ENCODE assay signal across 8 mouse cellular contexts in genomic region chr14:30612523-30612922, GRCm38 (mm10). TPM values are rescaled to one million over a fixed set of nuclear protein-coding genes. Genes with fewer than 3 reads are reported as not detected.
A peak's percentile ranks its signal among the peaks of the same experiment; 100 is the strongest.
DNase-seq lines count a peak whose midpoint lies in the region; ATAC-seq and TF ChIP-seq lines count a peak whose summit lies in the region.

No protein-coding gene starts in this region.

- no peak overlapping the region for H3K27ac ChIP-seq in neural tube, embryonic 15.5 days (replicated peaks)
- no peak overlapping the region; the same call in 1 of the 2 replicates for H3K27ac ChIP-seq in bone marrow, adult 2 months (ENCODE audit: control insufficient read depth, insufficient read depth, low read depth, low read length, poor library complexity)
- H3K27ac ChIP-seq in limb, embryonic 15.5 days: 0 out of 2 replicates have a peak overlapping the region, but pooled peaks have one; percentile 12
- H3K27ac ChIP-seq in neural tube, embryonic 14.5 days (ENCODE audit: low read depth, low read length): no peak overlapping the region

- TF ChIP-seq CTCF in bone marrow, adult 2 months (IDR thresholded peaks at IDR 0.05; ENCODE audit: control insufficient read depth, insufficient read depth, low read length): peak; percentile 88

- no peak overlapping the region for H3K4me2 ChIP-seq in neural tube, embryonic 15.5 days
- no peak overlapping the region for H3K4me2 ChIP-seq in limb, embryonic 15.5 days
- no peak overlapping the region for H3K4me2 ChIP-seq in neural tube, embryonic 14.5 days (ENCODE audit: low read depth, low read length)

- no peak for TF ChIP-seq POLR2A in bone marrow, adult 2 months (IDR thresholded peaks at IDR 0.05; ENCODE audit: borderline replicate concordance, control insufficient read depth, low read depth, low read length)

- no peaks in the 10 kb centered on the region for H3K27me3 ChIP-seq in neural tube, embryonic 15.5 days (replicated peaks)
- no peaks in the 10 kb centered on the region for H3K27me3 ChIP-seq in limb, embryonic 15.5 days
- no peaks in the 10 kb centered on the region for H3K27me3 ChIP-seq in neural tube, embryonic 14.5 days (ENCODE audit: control insufficient read depth, insufficient read depth, low read length)

- DNase-seq in neural tube, embryonic 10.5 days (ENCODE audit: extremely low spot score, low spot score): peak; percentile 82
- peak; percentile 48 for DNase-seq in heart, postnatal 25 days (ENCODE audit: low spot score)
- DNase-seq in thymus, postnatal 14 days: peak; percentile 81

- no peaks in the 10 kb centered on the region for H3K36me3 ChIP-seq in neural tube, embryonic 15.5 days
- peaks cover 19% of the 10 kb centered on the region for H3K36me3 ChIP-seq in limb, embryonic 15.5 days
- H3K36me3 ChIP-seq in neural tube, embryonic 14.5 days (ENCODE audit: control insufficient read depth, insufficient read depth, low read length): no peaks in the 10 kb centered on the region

- H3K4me1 ChIP-seq in neural tube, embryonic 15.5 days: no peaks in the 10 kb centered on the region
- peaks cover 21% of the 10 kb centered on the region for H3K4me1 ChIP-seq in bone marrow, adult 2 months (ENCODE audit: control insufficient read depth, insufficient read depth, low read length)
- peaks cover 28% of the 10 kb centered on the region for H3K4me1 ChIP-seq in limb, embryonic 15.5 days
- H3K4me1 ChIP-seq in neural tube, embryonic 14.5 days (ENCODE audit: control insufficient read depth, insufficient read depth, low read length): no peaks in the 10 kb centered on the region

- no peak for ATAC-seq in neural tube, embryonic 15.5 days (ENCODE audit: low FRiP score)
- ATAC-seq in erythroblast, adult 5-6 weeks (replicated peaks; ENCODE audit: low FRiP score, poor library complexity, severe bottlenecking): peak; percentile 59
- no peak for ATAC-seq in limb, embryonic 15.5 days (ENCODE audit: insufficient number of reproducible peaks, low FRiP score, low TSS enrichment, low read depth)
- 0 out of 2 replicates have a peak, but pooled peaks have one; percentile 11 for ATAC-seq in neural tube, embryonic 14.5 days (ENCODE audit: low read depth)

- intact Hi-C loops in heart, postnatal 25 days (cut with DNase I): loop anchor here (2.0 kb wide), 1 partner anchor 18 kb away; no protein-coding TSS in a partner anchor

- no peaks in the 10 kb centered on the region for H3K9me3 ChIP-seq in neural tube, embryonic 15.5 days (replicated peaks)
- H3K9me3 ChIP-seq in limb, embryonic 15.5 days: no peaks in the 10 kb centered on the region
- H3K9me3 ChIP-seq in neural tube, embryonic 14.5 days (ENCODE audit: control insufficient read depth, low read length): no peaks in the 10 kb centered on the region

- H3K9ac ChIP-seq in neural tube, embryonic 15.5 days (replicated peaks): no peak overlapping the region
- H3K9ac ChIP-seq in limb, embryonic 15.5 days: no peak overlapping the region
- no peak overlapping the region for H3K9ac ChIP-seq in neural tube, embryonic 14.5 days (replicated peaks; ENCODE audit: low read depth, low read length)

- no peak overlapping the region for H3K4me3 ChIP-seq in neural tube, embryonic 15.5 days (replicated peaks)
- no peak overlapping the region for H3K4me3 ChIP-seq in bone marrow, adult 2 months (replicated peaks; ENCODE audit: control insufficient read depth, low read depth, low read length)
- no peak overlapping the region for H3K4me3 ChIP-seq in limb, embryonic 15.5 days
- no peak overlapping the region for H3K4me3 ChIP-seq in neural tube, embryonic 14.5 days (ENCODE audit: low read depth, low read length)

- 15% methylated on average over 7 of the region's 7 CpGs for WGBS in neural tube, embryonic 15.5 days
- 5% methylated on average over 7 of the region's 7 CpGs for WGBS in bone marrow, adult 2 months
- WGBS in limb, embryonic 15.5 days: 20% methylated on average over 7 of the region's 7 CpGs
- WGBS in neural tube, embryonic 14.5 days: 18% methylated on average over 7 of the region's 7 CpGs

RNA-seq across cellular contexts. Expression of gene Prkcd, which starts 13.5 kb away (rescaled TPM):
- 35.2 and 41.8 TPM in 2 replicates for polyA plus RNA-seq in neural tube, embryonic 15.5 days (2015; fragmentation: Nextera tagmentation; extraction: Ambion mirVana)
- 67.1 and 177 TPM in 2 replicates for polyA plus RNA-seq in bone marrow, adult 2 months (2011; ENCODE audit: insufficient read depth, insufficient read length, low replicate concordance, missing spikeins)
- 35.5 and 43.7 TPM in 2 replicates for total RNA-seq in erythroblast, adult 5-6 weeks (2015; ENCODE audit: low replicate concordance)
- total RNA-seq in erythroblast, adult 5-6 weeks (2017; ENCODE audit: low replicate concordance): 39.9 and 41.3 TPM in 2 replicates
- total RNA-seq in heart, postnatal 25 days (2021): 10 to 100 TPM; 11.4 to 13.4 TPM
- 64.1 and 66.5 TPM in 2 replicates for polyA plus RNA-seq in limb, embryonic 15.5 days (2015; fragmentation: Nextera tagmentation; extraction: Ambion mirVana)
- polyA plus RNA-seq in neural tube, embryonic 14.5 days (2014; fragmentation: Nextera tagmentation; extraction: Ambion mirVana): 20.6 and 36.6 TPM in 2 replicates

RNA-seq across cellular contexts. Expression of gene Rft1, which starts 41.6 kb away (rescaled TPM):
- 9.0 and 9.6 TPM in 2 replicates for polyA plus RNA-seq in neural tube, embryonic 15.5 days (2015; fragmentation: Nextera tagmentation; extraction: Ambion mirVana)
- polyA plus RNA-seq in bone marrow, adult 2 months (2011; ENCODE audit: insufficient read depth, insufficient read length, low replicate concordance, missing spikeins): 3.1 and 4.9 TPM in 2 replicates
- 1.2 and 2.5 TPM in 2 replicates for total RNA-seq in erythroblast, adult 5-6 weeks (2015; ENCODE audit: low replicate concordance)
- total RNA-seq in erythroblast, adult 5-6 weeks (2017; ENCODE audit: low replicate concordance): 2.1 and 2.7 TPM in 2 replicates
- total RNA-seq in heart, postnatal 25 days (2021): 1 to 10 TPM; 6.8 to 7.9 TPM
- 16.7 and 18.0 TPM in 2 replicates for polyA plus RNA-seq in limb, embryonic 15.5 days (2015; fragmentation: Nextera tagmentation; extraction: Ambion mirVana)
- polyA plus RNA-seq in neural tube, embryonic 14.5 days (2014; fragmentation: Nextera tagmentation; extraction: Ambion mirVana): 7.6 and 9.1 TPM in 2 replicates

Comparison
In these comparisons a context has a peak if more than half of its experiments do, and no peak if none do; other contexts are left out.
1. ATAC-seq: peak in erythroblast, adult 5-6 weeks (single experiment) and neural tube, embryonic 14.5 days (single experiment); none in neural tube, embryonic 15.5 days (single experiment) and limb, embryonic 15.5 days (single experiment).
2. Peak in every context shown above with its lines, with median percentiles within 50 percentile points of each other: DNase-seq.